Comparison of ENCODE assay signal across 15 mouse cellular contexts in the genomic region with DNA sequence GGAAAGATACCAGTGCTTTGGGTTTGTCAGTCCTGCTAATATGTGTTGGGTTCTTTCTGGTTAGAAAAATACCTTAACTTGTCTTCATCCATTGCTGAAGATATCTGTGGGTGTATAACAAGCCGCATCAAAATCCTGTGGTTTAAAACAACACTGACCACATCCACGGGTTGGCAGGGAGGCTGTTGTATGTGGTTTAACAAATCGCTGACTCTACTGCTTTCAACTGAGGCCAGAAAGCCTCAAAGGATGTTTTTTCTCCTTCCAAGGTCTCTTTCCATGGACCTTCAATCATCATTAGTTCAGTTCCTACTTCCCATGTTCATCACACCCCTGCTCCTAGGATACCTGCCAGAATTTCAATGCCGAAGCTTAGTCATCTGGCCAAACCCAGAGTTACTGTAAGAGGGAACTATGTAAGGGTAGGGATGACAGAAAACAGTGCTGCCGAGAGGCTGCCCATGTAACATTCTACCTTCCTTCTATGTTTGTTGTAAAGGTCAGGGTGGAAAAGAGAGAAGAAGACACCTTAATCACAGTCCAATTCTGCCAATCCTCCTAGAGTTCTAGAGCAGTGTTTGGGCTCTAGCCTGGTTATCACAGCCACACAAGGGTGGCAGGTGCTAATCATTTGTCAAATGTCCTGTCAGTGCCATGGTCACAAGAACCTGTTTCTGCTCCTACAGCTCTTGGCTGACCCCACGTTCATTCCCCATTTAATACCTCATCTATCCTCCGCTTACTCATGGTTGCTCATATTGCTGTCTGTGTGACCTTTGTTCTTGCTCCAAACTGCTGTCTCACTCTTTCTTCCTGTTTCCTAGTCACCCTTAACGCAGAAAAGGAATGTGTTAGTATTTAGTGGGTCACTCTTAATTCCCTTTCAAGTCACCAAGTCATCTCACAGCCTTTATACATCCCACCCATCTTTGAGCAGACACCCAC.
A peak's percentile ranks its signal among the peaks of the same experiment; 100 is the strongest.
DNase-seq lines count a peak whose midpoint lies in the region; ATAC-seq and TF ChIP-seq lines count a peak whose summit lies in the region.
"Had no signal": no experiment of that assay in that cellular context is flagged by ENCODE, and none has a peak within 500 bp of the region (broad histone marks: within the 10 kb centered on the region; RNA-seq: fewer than 3 reads in every experiment).

No protein-coding gene starts in this region.

- 83% methylated on average over 8 of the region's 8 CpGs for WGBS in forebrain, embryonic 11.5 days

- no peak overlapping the region for H3K4me3 ChIP-seq in left cerebral cortex, adult 2 months
- no peak overlapping the region for H3K4me3 ChIP-seq in forebrain, embryonic 11.5 days (ENCODE audit: low read depth, low read length)
- H3K4me3 ChIP-seq: forebrain, embryonic 12.5 days; intestine, embryonic 15.5 days had no signal

- H3K27ac ChIP-seq in left cerebral cortex, adult 2 months, result peak overlapping the region; percentile 59; the same call in 1 of the 2 replicates
- no peak overlapping the region for H3K27ac ChIP-seq in forebrain, embryonic 11.5 days (ENCODE audit: low read depth, low read length)
- H3K27ac ChIP-seq: forebrain, embryonic 12.5 days; intestine, embryonic 15.5 days had no signal

- peak; percentile 64 for ATAC-seq in frontal cortex, adult (ENCODE audit: low TSS enrichment)
- no peak for ATAC-seq in forebrain, embryonic 11.5 days (replicated peaks; ENCODE audit: low FRiP score)
- ATAC-seq: CD4-positive, CD25-positive, alpha-beta regulatory T cell, adult 4 months; intestine, embryonic 15.5 days; midbrain, embryonic 16.5 days had no signal

- no peak overlapping the region for H3K9ac ChIP-seq in forebrain, embryonic 11.5 days (ENCODE audit: low read length)
- H3K9ac ChIP-seq: forebrain, embryonic 12.5 days; intestine, embryonic 15.5 days; lung, embryonic 14.5 days had no signal

- no peak for DNase-seq in frontal cortex, postnatal 10 days (ENCODE audit: low spot score in 2 of 2)
- no peak for DNase-seq in left cerebral cortex, adult 2 months (ENCODE audit: extremely low spot score in 1 of 2, low spot score in 2 of 2)
- no peak for DNase-seq in left cerebral cortex, adult 8-10 months (ENCODE audit: low spot score in 2 of 2)
- peak; percentile 77 for DNase-seq in adrenal gland, adult 2 months
- DNase-seq in fibroblast of lung, adult 2 months (ENCODE audit: low read depth), result peak; percentile 67
- no peak for DNase-seq in embryo, embryonic 10 days (ENCODE audit: low spot score)
- no peak for DNase-seq in forebrain, embryonic 11.5 days (ENCODE audit: low spot score)
- DNase-seq: lung, embryonic 14.5 days; right cerebral cortex, postnatal 25 days had no signal

- TF ChIP-seq CTCF in left cerebral cortex, adult 2 months (IDR thresholded peaks at IDR 0.05), result no peak

- H3K4me2 ChIP-seq in forebrain, embryonic 11.5 days (ENCODE audit: low read depth, low read length, severe bottlenecking), result no peak overlapping the region
- H3K4me2 ChIP-seq: forebrain, embryonic 12.5 days; intestine, embryonic 15.5 days; liver, embryonic 11.5 days; lung, embryonic 14.5 days had no signal

- H3K4me1 ChIP-seq in forebrain, embryonic 11.5 days (replicated peaks; ENCODE audit: control insufficient read depth, insufficient read depth, low read length), result no peaks in the 10 kb centered on the region
- H3K4me1 ChIP-seq: intestine, embryonic 15.5 days had no signal

- H3K36me3 ChIP-seq in forebrain, embryonic 11.5 days (ENCODE audit: control insufficient read depth, insufficient read depth, low read length), result no peaks in the 10 kb centered on the region
- H3K36me3 ChIP-seq: forebrain, embryonic 12.5 days; intestine, embryonic 15.5 days had no signal

- H3K9me3 ChIP-seq in forebrain, embryonic 11.5 days (ENCODE audit: control insufficient read depth, low read length), result no peaks in the 10 kb centered on the region
- H3K9me3 ChIP-seq: forebrain, embryonic 12.5 days; intestine, embryonic 15.5 days had no signal

- intact Hi-C loops in left cerebral cortex, adult 2 months (cut with DNase I), result no loop called here

- H3K27me3 ChIP-seq in forebrain, embryonic 11.5 days (ENCODE audit: control insufficient read depth, insufficient read depth, low read length), result peaks cover 15% of the 10 kb centered on the region; the same call in 1 of the 2 replicates
- H3K27me3 ChIP-seq: intestine, embryonic 15.5 days had no signal

Comparison
In these comparisons a context has a peak if more than half of its experiments do, and no peak if none do; other contexts are left out.
1. DNase-seq: peak in adrenal gland, adult 2 months (single experiment) and fibroblast of lung, adult 2 months (single experiment); none in frontal cortex, postnatal 10 days (0 of 2), left cerebral cortex, adult 2 months (0 of 2), left cerebral cortex, adult 8-10 months (0 of 2), embryo, embryonic 10 days (single experiment) and forebrain, embryonic 11.5 days (single experiment).